Mouse (Mus musculus): ENCODE data around the gene Dll3. TPM values are rescaled to one million over a fixed set of nuclear protein-coding genes. Genes with fewer than 3 reads are reported as not detected.

The Dll3 gene
- polyA plus RNA-seq, 1 experiment from 2014 or later: 0.43 TPM

Other genes with a start within 250 kb of the Dll3 start
- gene Fcgbp, start 231.0 kb downstream of the Dll3 start, polyA plus RNA-seq (2015; fragmentation: Nextera tagmentation; extraction: Ambion mirVana): 1.5 and 2.4 TPM in 2 replicates
- 0.06 TPM in 1 of 2 replicates, not detected in the other for gene 9530053A07Rik, start 172.8 kb downstream of the Dll3 start, polyA plus RNA-seq (2015; fragmentation: Nextera tagmentation; extraction: Ambion mirVana)
- gene Fbl, start 132.5 kb downstream of the Dll3 start, polyA plus RNA-seq (2015; fragmentation: Nextera tagmentation; extraction: Ambion mirVana): 69.3 and 84.5 TPM in 2 replicates
- gene Dyrk1b, start 122.8 kb downstream of the Dll3 start, polyA plus RNA-seq (2015; fragmentation: Nextera tagmentation; extraction: Ambion mirVana): 12.3 TPM in 2 replicates
- gene Eid2, start 34.4 kb downstream of the Dll3 start, polyA plus RNA-seq (2015; fragmentation: Nextera tagmentation; extraction: Ambion mirVana): 1.2 and 1.9 TPM in 2 replicates
- 7.9 and 9.6 TPM in 2 replicates for gene Eid2b, start 24.5 kb downstream of the Dll3 start, polyA plus RNA-seq (2015; fragmentation: Nextera tagmentation; extraction: Ambion mirVana)
- not detected in 2 replicates for gene Selenov, start 11.1 kb downstream of the Dll3 start, polyA plus RNA-seq (2015; fragmentation: Nextera tagmentation; extraction: Ambion mirVana)
- 120 and 124 TPM in 2 replicates for gene Timm50, start 9.8 kb upstream of the Dll3 start, polyA plus RNA-seq (2015; fragmentation: Nextera tagmentation; extraction: Ambion mirVana)
- gene Supt5, start 36.5 kb upstream of the Dll3 start, polyA plus RNA-seq (2015; fragmentation: Nextera tagmentation; extraction: Ambion mirVana): 84.4 and 91.8 TPM in 2 replicates
- 981 and 1,007 TPM in 2 replicates for gene Rps16, start 48.4 kb upstream of the Dll3 start, polyA plus RNA-seq (2015; fragmentation: Nextera tagmentation; extraction: Ambion mirVana)
- gene Plekhg2, start 70.4 kb upstream of the Dll3 start, polyA plus RNA-seq (2015; fragmentation: Nextera tagmentation; extraction: Ambion mirVana): 69.0 and 70.0 TPM in 2 replicates
- gene Zfp36, start 78.0 kb upstream of the Dll3 start, polyA plus RNA-seq (2015; fragmentation: Nextera tagmentation; extraction: Ambion mirVana): 23.9 and 26.8 TPM in 2 replicates
- gene Med29, start 90.5 kb upstream of the Dll3 start, polyA plus RNA-seq (2015; fragmentation: Nextera tagmentation; extraction: Ambion mirVana): 46.8 and 50.2 TPM in 2 replicates
- gene Paf1, start 90.7 kb upstream of the Dll3 start, polyA plus RNA-seq (2015; fragmentation: Nextera tagmentation; extraction: Ambion mirVana): 87.6 and 89.7 TPM in 2 replicates
- 46.6 and 47.1 TPM in 2 replicates for gene Gmfg, start 135.2 kb upstream of the Dll3 start, polyA plus RNA-seq (2015; fragmentation: Nextera tagmentation; extraction: Ambion mirVana)
- gene Lrfn1, start 149.7 kb upstream of the Dll3 start, polyA plus RNA-seq (2015; fragmentation: Nextera tagmentation; extraction: Ambion mirVana): 1.5 and 1.8 TPM in 2 replicates
- not detected in 2 replicates for gene Ifnl2, start 208.2 kb upstream of the Dll3 start, polyA plus RNA-seq (2015; fragmentation: Nextera tagmentation; extraction: Ambion mirVana)
- not detected in 2 replicates for gene Ifnl3, start 220.6 kb upstream of the Dll3 start, polyA plus RNA-seq (2015; fragmentation: Nextera tagmentation; extraction: Ambion mirVana)
- gene Sycn, start 238.6 kb upstream of the Dll3 start, polyA plus RNA-seq (2015; fragmentation: Nextera tagmentation; extraction: Ambion mirVana): not detected in 2 replicates
- not detected in 2 replicates for gene Nccrp1, start 245.0 kb upstream of the Dll3 start, polyA plus RNA-seq (2015; fragmentation: Nextera tagmentation; extraction: Ambion mirVana)